Mouse (Mus musculus) ES-E14 (cell line): ENCODE measurements around the gene Gpbp1l1.

Experiments
- CHD2 ChIP-seq: IDR thresholded peaks from 2 replicates; pipeline ENCODE4 v1.6.1; 2014; ENCODE audit warnings: mild to moderate bottlenecking, low read depth, low read length, inconsistent platforms
- HCFC1 ChIP-seq: IDR thresholded peaks from 2 replicates; pipeline ENCODE4 v1.6.1; 2012; ENCODE audit warnings: low read length, inconsistent platforms, borderline replicate concordance; ENCODE audit not compliant: insufficient read depth
- ZC3H11A ChIP-seq: IDR thresholded peaks from 2 replicates; pipeline ENCODE4 v1.6.1; 2012; ENCODE audit warnings: low read depth, mild to moderate bottlenecking, inconsistent platforms, low read length, borderline replicate concordance
- ZNF384 ChIP-seq: IDR thresholded peaks from 2 replicates; pipeline ENCODE4 v1.6.1; 2012; ENCODE audit warnings: low read depth, low read length, inconsistent platforms

DNA sequence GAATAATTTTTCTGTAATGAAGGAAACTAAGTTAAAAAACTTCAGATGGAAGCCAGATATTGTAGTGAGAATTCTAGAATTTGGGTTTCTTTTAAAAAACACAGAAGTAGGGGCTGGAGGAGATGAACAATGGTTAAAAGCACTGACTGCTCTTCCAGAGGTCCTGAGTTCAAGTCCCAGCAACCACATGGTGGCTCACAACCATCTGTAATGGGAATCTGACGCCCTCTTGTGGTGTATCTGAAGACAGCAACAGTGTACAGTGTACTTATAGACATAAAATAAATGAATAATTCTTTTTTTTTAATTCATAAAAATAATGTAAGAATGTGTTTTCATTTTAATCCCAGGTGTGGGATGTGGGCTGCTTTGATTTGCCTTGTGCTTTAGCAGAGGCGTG is 26.3 kb upstream of the Gpbp1l1 start:
- no peak for TF ChIP-seq CHD2
- no peak for TF ChIP-seq HCFC1
- TF ChIP-seq ZC3H11A, result no peak
- TF ChIP-seq ZNF384, result no peak
